Mouse (Mus musculus) cerebellum, adult 2 months (tissue): ENCODE results near the gene Impg1.

Source experiments
- CTCF ChIP-seq: fragments of 200-500 bp; IDR thresholded peaks from 2 replicates; pipeline ENCODE4 v1.5.1; 2011; ENCODE audit warnings: low read depth, mild to moderate bottlenecking, control low read depth, low read length, moderate library complexity, borderline replicate concordance; ENCODE audit not compliant: insufficient read depth
- POLR2A ChIP-seq: fragments of 200-500 bp; IDR thresholded peaks from 2 replicates; pipeline ENCODE4 v1.6.1; 2011; ENCODE audit warnings: low read length, control low read depth, borderline replicate concordance; ENCODE audit not compliant: insufficient read depth

DNA sequence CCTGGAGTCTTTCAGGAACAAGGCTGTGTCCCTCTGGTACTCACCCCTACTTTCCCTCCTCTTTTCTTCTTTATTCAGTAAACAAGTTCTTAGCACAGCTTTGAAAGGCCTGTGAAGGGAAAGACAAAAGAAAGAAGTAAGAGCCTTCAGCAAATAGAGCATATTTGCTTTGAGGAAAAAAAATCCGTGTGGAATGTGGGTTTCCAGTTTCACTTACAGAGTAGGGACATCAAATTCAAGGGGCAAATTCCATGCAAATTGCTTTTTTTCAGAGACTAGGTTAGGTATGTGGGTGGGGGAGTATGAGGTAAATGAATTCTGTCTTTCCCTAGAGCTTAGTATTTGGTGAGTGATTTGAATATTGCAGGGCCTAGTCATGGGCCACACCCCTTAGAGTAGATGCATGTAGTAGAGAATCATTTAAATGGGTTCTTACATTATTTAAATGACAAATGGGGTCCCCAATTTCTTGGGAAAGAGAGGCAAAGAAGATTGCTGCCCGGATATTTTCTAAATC is 39.3 kb upstream of the Impg1 start:
- TF ChIP-seq CTCF, result no peak
- TF ChIP-seq POLR2A, result no peak
